Mouse (Mus musculus) kidney, embryonic 14.5 days (tissue): ENCODE results near the gene Man2a2. TPM values are rescaled to one million over a fixed set of nuclear protein-coding genes. Genes with fewer than 3 reads are reported as not detected.

ENCODE experiments used
- ATAC-seq: fragments of 200-750 bp; cut with Nextera tagmentation; 2 replicates; pipeline ENCODE4 v1.8.0; 2017; ENCODE audit warnings: moderate number of reproducible peaks, mild to moderate bottlenecking, moderate TSS enrichment, moderate library complexity; ENCODE audit not compliant: low FRiP score, low TSS enrichment
- H3K27ac ChIP-seq: fragments of 300-500 bp; sonication (generic); 2 replicates; pipeline ENCODE4 v1.5.1; 2014; ENCODE audit warnings: low read depth, mild to moderate bottlenecking, low read length, moderate library complexity, mixed read lengths
- H3K27me3 ChIP-seq: fragments of 300-500 bp; sonication (generic); 2 replicates; pipeline ENCODE4 v1.6.1; 2014; ENCODE audit warnings: mild to moderate bottlenecking, low read length; ENCODE audit not compliant: control insufficient read depth, insufficient read depth
- H3K36me3 ChIP-seq: fragments of 300-500 bp; sonication (generic); 2 replicates; pipeline ENCODE4 v1.6.1; 2014; ENCODE audit warnings: low read length, mixed read lengths; ENCODE audit not compliant: control insufficient read depth, insufficient read depth
- H3K4me1 ChIP-seq: fragments of 300-500 bp; sonication (generic); 2 replicates; pipeline ENCODE4 v1.6.1; 2014; ENCODE audit warnings: low read length, mixed read lengths; ENCODE audit not compliant: control insufficient read depth, insufficient read depth
- H3K4me2 ChIP-seq: fragments of 300-500 bp; sonication (generic); replicated peaks from 2 replicates; pipeline ENCODE4 v1.6.1; 2014; ENCODE audit warnings: low read depth, mild to moderate bottlenecking, low read length
- H3K4me3 ChIP-seq: fragments of 300-500 bp; sonication (generic); 2 replicates; pipeline ENCODE4 v1.5.1; 2014; ENCODE audit warnings: mild to moderate bottlenecking, low read length
- H3K9ac ChIP-seq: fragments of 300-500 bp; sonication (generic); 2 replicates; pipeline ENCODE4 v1.6.1; 2014; ENCODE audit warnings: low read depth, mild to moderate bottlenecking, low read length, moderate library complexity
- H3K9me3 ChIP-seq: fragments of 300-500 bp; sonication (generic); 2 replicates; pipeline ENCODE4 v1.6.1; 2016; ENCODE audit warnings: low read length; ENCODE audit not compliant: control insufficient read depth
- WGBS: fragments of 180-500 bp; shearing (Covaris S2); extraction: QIAGEN DNeasy Blood & Tissue Kit; methylation state at CpG from one replicate; pipeline ENCODE4 v1.1.7; 2014; 5-methylcytosine and 5-hydroxymethylcytosine counted together
- polyA plus RNA-seq: library from polyadenylated mRNA; unstranded; fragments of >200 nt; fragmentation: Nextera tagmentation; extraction: Ambion mirVana; gene quantifications from 2 replicates; pipeline ENCODE4 v1.2.1, GENCODE M21; 2014

The Man2a2 gene
- polyA plus RNA-seq, 1 experiment from 2014 or later = 17.2 TPM

- no peak overlapping the region for H3K4me3 ChIP-seq
- no peaks in the 10 kb centered on the region for H3K27me3 ChIP-seq
- no peak overlapping the region for H3K4me2 ChIP-seq
- no peak for ATAC-seq
- H3K9me3 ChIP-seq = no peaks in the 10 kb centered on the region
- H3K4me1 ChIP-seq = no peaks in the 10 kb centered on the region
- H3K36me3 ChIP-seq = peaks cover 66% of the 10 kb centered on the region
- no peak overlapping the region for H3K9ac ChIP-seq
- H3K27ac ChIP-seq = no peak overlapping the region
- 91% methylated on average over 2 of the region's 2 CpGs for WGBS
Observed at GRCm38 (mm10) chr7:80301522-80301921, 69.7 kb downstream of the Man2a2 start.

GRCm38 (mm10) chr7:80299568-80299967 lies 71.6 kb downstream of the Man2a2 start:
- no peak for ATAC-seq
- Histone ChIP-seq H3K4me3 (no peak overlapping the region), H3K9ac (no peak overlapping the region), H3K27me3 (no peaks in the 10 kb centered on the region), H3K9me3 (no peaks in the 10 kb centered on the region), H3K36me3 (peaks cover 46% of the 10 kb centered on the region), H3K4me1 (peaks cover 7% of the 10 kb centered on the region; the same call in 1 of the 2 replicates), H3K4me2 (no peak overlapping the region), H3K27ac (no peak overlapping the region)
- 97% methylated on average over 3 of the region's 3 CpGs for WGBS

Other genes with a start within 250 kb of the Man2a2 start
- 13.0 and 19.9 TPM in 2 replicates for gene Sema4b, start 184.5 kb downstream of the Man2a2 start, polyA plus RNA-seq
- 100 and 139 TPM in 2 replicates for gene Cib1, start 138.6 kb downstream of the Man2a2 start, polyA plus RNA-seq
- gene Gdpgp1, start 138.5 kb downstream of the Man2a2 start, polyA plus RNA-seq = 3.3 and 5.3 TPM in 2 replicates
- gene Ttll13, start 125.0 kb downstream of the Man2a2 start, polyA plus RNA-seq = 0.47 and 1.7 TPM in 2 replicates
- 44.8 and 49.7 TPM in 2 replicates for gene Ngrn, start 110.2 kb downstream of the Man2a2 start, polyA plus RNA-seq
- 9.9 and 15.5 TPM in 2 replicates for gene Vps33b, start 101.7 kb downstream of the Man2a2 start, polyA plus RNA-seq
- 140 and 158 TPM in 2 replicates for gene Prc1, start 76.9 kb downstream of the Man2a2 start, polyA plus RNA-seq
- gene Rccd1, start 46.9 kb downstream of the Man2a2 start, polyA plus RNA-seq = 15.1 and 15.9 TPM in 2 replicates
- 17.8 and 27.8 TPM in 2 replicates for gene Unc45a, start 30.4 kb downstream of the Man2a2 start, polyA plus RNA-seq
- 19.9 and 22.4 TPM in 2 replicates for gene Hddc3, start 28.3 kb downstream of the Man2a2 start, polyA plus RNA-seq
- gene Fes, start 16.6 kb upstream of the Man2a2 start, polyA plus RNA-seq = 10.7 and 11.4 TPM in 2 replicates
- 11.3 and 13.6 TPM in 2 replicates for gene Furin, start 34.1 kb upstream of the Man2a2 start, polyA plus RNA-seq
- 24.1 and 34.5 TPM in 2 replicates for gene Blm, start 163.7 kb upstream of the Man2a2 start, polyA plus RNA-seq